Mouse (Mus musculus) erythroblast, embryonic 14.5 days (primary cell): ENCODE results near the gene Rbbp6. TPM values are rescaled to one million over a fixed set of nuclear protein-coding genes. Genes with fewer than 3 reads are reported as not detected.

ENCODE experiments used
- H3K27me3 ChIP-seq: 2 replicates; pipeline ENCODE4 v1.6.1; 2012; ENCODE audit warnings: inconsistent platforms; ENCODE audit not compliant: control insufficient read depth
- H3K36me3 ChIP-seq: 2 replicates; pipeline ENCODE4 v1.6.1; 2012; ENCODE audit warnings: mild to moderate bottlenecking, inconsistent platforms; ENCODE audit not compliant: control insufficient read depth
- H3K4me1 ChIP-seq: 2 replicates; pipeline ENCODE4 v1.6.1; 2012; ENCODE audit warnings: inconsistent platforms; ENCODE audit not compliant: control insufficient read depth
- H3K4me3 ChIP-seq: replicated peaks from 2 replicates; pipeline ENCODE3; 2012; ENCODE audit warnings: moderate library complexity, mild to moderate bottlenecking, inconsistent platforms
- H3K9me3 ChIP-seq: 2 replicates; pipeline ENCODE4 v1.6.1; 2012; ENCODE audit warnings: low read length, inconsistent platforms, mixed read lengths; ENCODE audit not compliant: control insufficient read depth
- GATA1 ChIP-seq: IDR thresholded peaks from 2 replicates; pipeline ENCODE4 v1.6.1; 2012; ENCODE audit warnings: low read length, inconsistent platforms, mixed read lengths
- TAL1 ChIP-seq: IDR thresholded peaks from 3 replicates; pipeline ENCODE4 v1.6.1; 2012; ENCODE audit warnings: low read length, inconsistent platforms, mixed read lengths
- polyA plus RNA-seq: library from polyadenylated mRNA; stranded (reverse); fragments of >175 nt; gene quantifications from 2 replicates; pipeline ENCODE4 v1.2.3, GENCODE M21; 2012

Rbbp6 gene
- polyA plus RNA-seq, 1 experiment = 4.7 TPM

DNA sequence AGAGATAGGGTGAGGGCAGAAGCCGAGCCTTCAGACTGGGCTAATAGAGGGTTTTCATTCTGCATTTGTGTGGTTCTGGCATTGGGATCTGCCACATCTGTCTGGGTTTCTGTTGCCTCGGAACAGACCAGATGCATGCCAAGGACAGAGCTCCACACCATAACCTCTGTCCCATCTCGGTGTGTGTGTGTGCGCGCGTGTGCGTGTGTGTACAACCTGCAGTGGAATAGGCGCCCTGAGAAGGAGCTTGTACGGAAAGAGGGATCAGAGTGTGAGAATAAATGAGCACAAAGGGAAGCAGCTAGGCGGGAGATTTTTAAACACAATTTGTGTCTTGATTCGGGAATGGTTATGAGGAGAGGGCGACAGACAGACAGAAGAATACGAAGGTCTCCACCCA, 64.8 kb downstream of the Rbbp6 start:
- no peaks in the 10 kb centered on the region for H3K9me3 ChIP-seq
- no peak overlapping the region for H3K4me3 ChIP-seq
- H3K4me1 ChIP-seq = no peaks in the 10 kb centered on the region
- no peaks in the 10 kb centered on the region for H3K36me3 ChIP-seq
- peaks cover 17% of the 10 kb centered on the region for H3K27me3 ChIP-seq
- TF ChIP-seq GATA1 (no peak), TAL1 (no peak)

DNA sequence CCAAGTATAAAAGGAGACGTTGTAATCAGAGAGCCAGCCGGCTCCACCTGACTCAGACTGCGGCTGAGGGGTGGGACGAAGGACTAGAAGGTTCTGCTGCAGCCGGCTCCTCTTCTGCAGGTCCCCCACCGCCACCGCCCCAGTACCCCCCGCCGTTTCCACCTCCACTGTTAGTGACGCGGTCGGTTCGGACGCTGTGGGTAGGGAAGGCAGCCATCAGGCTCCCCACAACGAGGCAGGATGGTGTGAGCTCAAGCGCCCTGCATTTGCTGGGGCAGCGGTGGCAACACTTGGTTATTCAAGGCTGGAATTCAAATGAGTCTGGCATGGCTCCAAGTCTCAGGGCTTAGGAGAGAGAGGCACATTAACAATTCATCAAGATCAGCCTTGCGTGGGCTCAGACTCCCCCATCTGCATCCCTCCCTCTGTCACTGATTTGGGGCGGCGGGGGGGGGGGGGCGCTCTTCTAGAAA, 65.3 kb downstream of the Rbbp6 start:
- no peak overlapping the region for H3K4me3 ChIP-seq
- TF ChIP-seq GATA1 = no peak
- no peak for TF ChIP-seq TAL1
- no peaks in the 10 kb centered on the region for H3K9me3 ChIP-seq
- H3K36me3 ChIP-seq = no peaks in the 10 kb centered on the region
- H3K4me1 ChIP-seq = no peaks in the 10 kb centered on the region
- H3K27me3 ChIP-seq = peaks cover 17% of the 10 kb centered on the region

DNA sequence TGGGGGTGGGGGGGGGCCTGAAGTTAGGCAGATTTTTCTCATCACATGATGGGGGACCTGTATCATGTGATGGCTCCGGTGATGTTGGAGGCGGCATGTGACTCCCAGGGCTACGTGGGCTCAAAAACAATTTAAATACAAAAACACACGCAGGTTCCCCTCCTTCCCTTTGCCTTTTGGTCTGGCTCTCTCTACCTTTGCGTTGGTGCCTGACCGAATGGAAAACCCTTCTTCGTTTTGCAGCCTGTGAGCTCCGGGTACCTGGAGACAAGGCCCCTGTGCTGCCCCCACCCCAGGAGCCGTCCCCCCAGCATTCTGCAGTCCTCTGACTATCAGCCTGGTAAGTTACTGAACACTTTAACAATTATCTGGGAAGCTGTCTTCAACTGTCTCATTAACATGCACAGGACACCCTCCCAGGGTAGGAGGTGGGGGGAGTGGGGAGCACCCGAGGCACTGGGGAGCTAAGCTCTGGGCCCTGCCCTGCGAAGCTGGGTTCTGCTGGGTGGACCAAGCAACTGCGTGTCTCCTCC, 65.8 kb downstream of the Rbbp6 start:
- no peaks in the 10 kb centered on the region for H3K4me1 ChIP-seq
- H3K36me3 ChIP-seq = no peaks in the 10 kb centered on the region
- H3K9me3 ChIP-seq = no peaks in the 10 kb centered on the region
- TF ChIP-seq TAL1 = no peak
- no peak for TF ChIP-seq GATA1
- H3K27me3 ChIP-seq = peaks cover 17% of the 10 kb centered on the region
- no peak overlapping the region for H3K4me3 ChIP-seq

DNA sequence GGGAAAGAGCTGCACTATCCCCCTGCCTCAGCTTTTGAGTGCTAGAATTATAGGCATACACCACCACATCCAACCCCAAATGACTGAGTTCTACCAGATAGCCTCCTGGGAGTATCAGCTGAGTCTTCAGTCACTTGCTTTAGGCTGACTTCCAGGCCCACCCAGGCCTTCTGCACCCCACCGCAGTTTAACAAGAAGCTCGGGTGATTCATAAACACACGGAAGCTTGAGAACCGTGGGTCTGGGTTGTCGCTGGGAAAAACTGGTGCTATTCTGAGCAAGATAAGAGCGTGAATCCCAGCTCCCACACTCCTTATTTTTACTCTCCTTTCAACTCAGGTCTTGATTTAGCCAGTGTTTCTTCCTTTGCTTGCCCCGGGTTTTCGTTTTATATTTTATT, 69.8 kb downstream of the Rbbp6 start:
- Histone ChIP-seq H3K9me3 (no peaks in the 10 kb centered on the region), H3K36me3 (no peaks in the 10 kb centered on the region), H3K4me1 (no peaks in the 10 kb centered on the region), H3K27me3 (peaks cover 14% of the 10 kb centered on the region), H3K4me3 (no peak overlapping the region)
- TF ChIP-seq TAL1 = no peak
- no peak for TF ChIP-seq GATA1

DNA sequence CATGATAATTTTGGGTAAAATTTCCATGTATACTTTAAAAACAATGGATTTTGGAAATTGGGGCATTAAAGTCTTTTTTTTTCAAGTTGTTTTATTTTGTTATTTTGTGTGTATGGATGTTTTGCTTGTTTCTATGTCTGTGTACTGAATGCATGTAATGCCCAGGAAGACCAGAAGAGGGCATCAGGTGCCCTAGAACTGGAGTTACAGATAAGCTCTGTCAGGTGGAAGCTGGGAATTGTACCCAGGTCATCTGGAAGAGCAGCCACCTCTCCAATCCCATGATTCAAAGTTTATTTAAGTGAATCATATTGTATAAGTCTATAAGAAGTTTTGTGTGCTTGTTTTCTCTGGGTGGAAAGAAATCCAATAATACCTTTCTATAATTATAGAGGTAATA, 73.8 kb downstream of the Rbbp6 start:
- H3K9me3 ChIP-seq = no peaks in the 10 kb centered on the region
- no peaks in the 10 kb centered on the region for H3K27me3 ChIP-seq
- TF ChIP-seq TAL1 (no peak), GATA1 (no peak)
- H3K4me3 ChIP-seq = no peak overlapping the region
- H3K36me3 ChIP-seq = no peaks in the 10 kb centered on the region
- H3K4me1 ChIP-seq = no peaks in the 10 kb centered on the region

DNA sequence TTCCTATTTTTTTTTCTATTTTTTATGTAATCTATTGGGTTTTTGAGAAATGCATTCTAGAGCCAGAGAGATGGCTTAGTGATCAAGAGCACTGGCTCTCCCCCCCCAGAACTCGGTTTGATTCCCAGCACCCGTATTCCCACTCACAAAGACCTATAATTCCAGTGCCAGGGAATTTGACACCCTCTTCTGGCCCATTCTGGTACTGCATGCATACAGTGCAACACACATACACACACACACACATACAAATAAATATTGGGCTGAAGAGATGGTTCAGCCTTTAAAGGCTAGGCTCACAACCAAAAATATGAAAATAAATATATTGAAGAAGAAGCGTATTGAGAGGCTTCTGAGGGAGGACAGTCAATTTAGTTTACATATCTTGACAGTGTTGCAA, 79.7 kb downstream of the Rbbp6 start:
- Histone ChIP-seq H3K9me3 (0 out of 2 replicates have a peak, but pooled peaks cover 3% of the 10 kb centered on the region), H3K4me1 (no peaks in the 10 kb centered on the region), H3K36me3 (no peaks in the 10 kb centered on the region), H3K27me3 (no peaks in the 10 kb centered on the region), H3K4me3 (no peak overlapping the region)
- TF ChIP-seq TAL1 (no peak), GATA1 (no peak)

DNA sequence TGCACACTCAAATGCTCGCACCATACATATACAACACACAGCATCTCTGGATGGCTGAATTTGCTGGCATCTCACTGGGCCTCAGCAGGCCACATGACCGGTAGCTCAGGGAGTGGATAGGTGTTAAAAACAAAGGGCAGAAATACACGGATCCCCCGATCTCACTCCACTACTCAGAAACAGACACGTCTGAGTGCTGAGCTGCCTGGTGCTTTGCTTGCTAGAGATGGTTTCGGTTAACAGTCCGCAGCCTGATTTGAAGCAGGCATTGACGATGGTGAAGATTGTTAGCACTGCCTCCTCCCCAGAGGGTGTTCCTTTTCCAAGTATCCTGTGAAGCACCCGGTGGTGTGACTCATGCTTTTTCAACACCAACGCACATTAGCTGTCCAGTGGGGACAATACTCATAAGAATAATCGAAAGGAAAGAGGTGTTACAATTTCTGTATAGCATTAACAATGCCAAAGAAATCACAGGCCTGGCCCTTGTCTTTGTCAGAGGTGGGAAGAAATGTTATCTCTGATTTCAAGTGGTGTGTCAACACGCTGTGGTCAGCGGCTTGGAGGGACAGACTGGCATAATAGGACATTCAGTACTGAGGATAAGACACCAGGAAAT, 81.1 kb downstream of the Rbbp6 start:
- H3K27me3 ChIP-seq = no peaks in the 10 kb centered on the region
- no peak overlapping the region for H3K4me3 ChIP-seq
- H3K9me3 ChIP-seq = 0 out of 2 replicates have a peak, but pooled peaks cover 3% of the 10 kb centered on the region
- H3K4me1 ChIP-seq = no peaks in the 10 kb centered on the region
- no peaks in the 10 kb centered on the region for H3K36me3 ChIP-seq
- TF ChIP-seq TAL1 = no peak
- no peak for TF ChIP-seq GATA1

Other genes with a start within 250 kb of the Rbbp6 start
- 1.1 and 1.8 TPM in 2 replicates for gene Tnrc6a, start 158.2 kb downstream of the Rbbp6 start, polyA plus RNA-seq
- not detected in 2 replicates for gene Slc5a11, start 249.1 kb downstream of the Rbbp6 start, polyA plus RNA-seq